Mouse (Mus musculus): ENCODE results near the gene Aox3. TPM values are rescaled to one million over a fixed set of nuclear protein-coding genes. Genes with fewer than 3 reads are reported as not detected.

The Aox3 gene
- total RNA-seq, 2 experiments from 2014 or later: 1.8 to 5.3 TPM

- no peak for DNase-seq (ENCODE audit: low spot score in 2 of 2)
- intact Hi-C loops (cut with DNase I): no loop called here
Observed at GRCm38 (mm10) chr1:58240347-58240746, 127.4 kb downstream of the Aox3 start.

GRCm38 (mm10) chr1:58244487-58244886 is 131.6 kb downstream of the Aox3 start:
- DNase-seq (ENCODE audit: low spot score in 2 of 2): no peak
- intact Hi-C loops (cut with DNase I): no loop called here

GRCm38 (mm10) chr1:58248518-58248917 is 135.6 kb downstream of the Aox3 start:
- DNase-seq (ENCODE audit: low spot score in 2 of 2): no peak
- intact Hi-C loops (cut with DNase I): no loop called here

Other genes starting within 250 kb of the Aox3 start
- gene Sgo2a, start 117.2 kb upstream of the Aox3 start, total RNA-seq (2021): under 1 TPM; 0.49 to 0.57 TPM
- 10 to 100 TPM; 12.6 to 22.0 TPM for gene Kctd18, start 94.2 kb upstream of the Aox3 start, total RNA-seq (2021)
- gene Aox1, start 83.2 kb upstream of the Aox3 start, total RNA-seq (2021): 1 to 10 TPM; 2.9 to 4.3 TPM
- 1 to 10 TPM; 5.3 to 5.8 TPM for gene Aox4, start 97.3 kb downstream of the Aox3 start, total RNA-seq (2021)
- gene Aox2, start 165.2 kb downstream of the Aox3 start, total RNA-seq (2021): not detected